Mouse (Mus musculus): ENCODE data around the gene Cyth2. TPM values are rescaled to one million over a fixed set of nuclear protein-coding genes. Genes with fewer than 3 reads are reported as not detected.
A peak's percentile ranks its signal among the peaks of the same experiment; 100 is the strongest.

The Cyth2 gene
- total RNA-seq (2014; fragmentation: Nextera tagmentation) (32.7 and 36.3 TPM in 2 replicates), total RNA-seq (2017) (33.1 and 35.3 TPM in 2 replicates)

GRCm38 (mm10) chr7:45813787-45814779 lies at the start of gene Cyth2:
Gene Cyth2, minus strand, starts transcription at chr7:45814581.
- ATAC-seq (replicated peaks; ENCODE audit: poor library complexity, severe bottlenecking), result peak; percentile 95

GRCm38 (mm10) chr7:45862804-45863203 lies 48.4 kb upstream of the Cyth2 start:
- ATAC-seq (replicated peaks; ENCODE audit: poor library complexity, severe bottlenecking), result no peak

GRCm38 (mm10) chr7:45859008-45859407 lies 44.6 kb upstream of the Cyth2 start:
- ATAC-seq (replicated peaks; ENCODE audit: poor library complexity, severe bottlenecking), result no peak

GRCm38 (mm10) chr7:45856950-45857901 lies 42.8 kb upstream of the Cyth2 start:
- peak; percentile 51 for ATAC-seq (replicated peaks; ENCODE audit: poor library complexity, severe bottlenecking)

GRCm38 (mm10) chr7:45853089-45853488 lies 38.7 kb upstream of the Cyth2 start:
- no peak for ATAC-seq (replicated peaks; ENCODE audit: poor library complexity, severe bottlenecking)

- ATAC-seq (replicated peaks; ENCODE audit: poor library complexity, severe bottlenecking), result no peak
These were observed 36.3 kb upstream of the Cyth2 start for GRCm38 (mm10) chr7:45850661-45851060.

- ATAC-seq (replicated peaks; ENCODE audit: poor library complexity, severe bottlenecking), result no peak
These were observed 34.2 kb upstream of the Cyth2 start for GRCm38 (mm10) chr7:45848447-45849027.

- ATAC-seq (replicated peaks; ENCODE audit: poor library complexity, severe bottlenecking), result peak; percentile 79
These were observed 28.8 kb upstream of the Cyth2 start for GRCm38 (mm10) chr7:45842950-45843744.

- ATAC-seq (replicated peaks; ENCODE audit: poor library complexity, severe bottlenecking), result no peak
These were observed 19.5 kb upstream of the Cyth2 start for GRCm38 (mm10) chr7:45833924-45834323.

GRCm38 (mm10) chr7:45833148-45833790 lies 18.9 kb upstream of the Cyth2 start:
- peak; percentile 44 for ATAC-seq (replicated peaks; ENCODE audit: poor library complexity, severe bottlenecking)

- no peak for ATAC-seq (replicated peaks; ENCODE audit: poor library complexity, severe bottlenecking)
These were observed 18.0 kb upstream of the Cyth2 start for GRCm38 (mm10) chr7:45832428-45832827.

GRCm38 (mm10) chr7:45831128-45831525 lies 16.7 kb upstream of the Cyth2 start:
- ATAC-seq (replicated peaks; ENCODE audit: poor library complexity, severe bottlenecking), result no peak

- peak; percentile 85 for ATAC-seq (replicated peaks; ENCODE audit: poor library complexity, severe bottlenecking)
These were observed 16.2 kb upstream of the Cyth2 start, which contains the start of gene Grwd1 for GRCm38 (mm10) chr7:45830427-45831127. Gene Grwd1, minus strand, starts transcription at chr7:45830944.

- no peak for ATAC-seq (replicated peaks; ENCODE audit: poor library complexity, severe bottlenecking)
These were observed 12.2 kb upstream of the Cyth2 start for GRCm38 (mm10) chr7:45826631-45827030.

- no peak for ATAC-seq (replicated peaks; ENCODE audit: poor library complexity, severe bottlenecking)
These were observed 10.2 kb upstream of the Cyth2 start, which contains the start of gene Kcnj14 for GRCm38 (mm10) chr7:45824598-45824997. Gene Kcnj14, minus strand, starts transcription at chr7:45824782.

- ATAC-seq (replicated peaks; ENCODE audit: poor library complexity, severe bottlenecking), result no peak
These were observed 6.5 kb upstream of the Cyth2 start for GRCm38 (mm10) chr7:45820913-45821312.

GRCm38 (mm10) chr7:45819843-45820242 lies 5.5 kb upstream of the Cyth2 start:
- peak; percentile 15; the same call in 1 of the 2 replicates for ATAC-seq (replicated peaks; ENCODE audit: poor library complexity, severe bottlenecking)

GRCm38 (mm10) chr7:45815984-45816351 lies 1.6 kb upstream of the Cyth2 start:
- no peak for ATAC-seq (replicated peaks; ENCODE audit: poor library complexity, severe bottlenecking)

Data from granulocyte monocyte progenitor cell, adult 5-6 weeks (primary cell).